Mouse (Mus musculus): Measurements from ENCODE around the gene Ccdc14. TPM values are rescaled to one million over a fixed set of nuclear protein-coding genes. Genes with fewer than 3 reads are reported as not detected.

Ccdc14 gene
- polyA plus RNA-seq, 1 experiment: 2.4 TPM

DNA sequence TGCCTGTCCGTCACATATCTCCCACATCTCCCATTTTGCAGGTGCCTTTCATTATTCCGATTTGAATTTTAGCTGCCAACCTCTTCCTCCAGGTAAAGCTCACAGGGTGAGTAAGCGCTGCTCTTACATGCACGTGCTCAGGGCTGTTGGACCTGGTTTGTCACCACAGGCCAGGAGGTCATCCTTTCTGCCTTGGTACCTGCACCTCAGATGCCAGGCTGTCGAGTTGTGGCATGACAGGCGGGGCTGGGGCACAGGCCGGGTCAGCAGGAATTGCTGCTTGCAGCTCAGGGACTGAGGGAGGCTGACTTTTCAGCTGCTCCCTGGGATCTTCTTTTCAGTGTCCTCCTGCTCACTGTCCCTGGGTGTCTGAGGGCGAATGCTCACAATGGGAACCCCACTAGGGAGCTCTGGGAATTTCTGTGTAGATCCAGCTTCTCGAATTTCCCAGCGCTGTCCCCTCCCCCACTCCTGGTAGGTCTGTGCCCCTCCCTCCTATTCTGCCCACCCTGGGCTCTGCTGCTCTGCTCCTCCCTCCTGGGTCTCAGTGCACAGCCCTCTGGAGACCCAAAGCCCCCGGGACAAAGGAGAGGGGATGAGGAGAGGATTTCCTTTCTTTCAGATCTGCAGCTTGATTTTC lies 57.8 kb downstream of the Ccdc14 start:
- DNase-seq: no peak
- Histone ChIP-seq H3K4me3 (replicated peaks; ENCODE audit: extremely low read depth, low read depth, low read length) (no peak overlapping the region), H3K4me1 (ENCODE audit: control insufficient read depth, insufficient read depth, low read length) (peaks cover 7% of the 10 kb centered on the region)
- TF ChIP-seq POLR2A (IDR thresholded peaks at IDR 0.05; ENCODE audit: borderline replicate concordance, extremely low read depth, low read depth, low read length) (no peak), CTCF (IDR thresholded peaks at IDR 0.05; ENCODE audit: insufficient read depth, low read length) (no peak)
- 57% methylated on average over 11 of the region's 11 CpGs for WGBS

DNA sequence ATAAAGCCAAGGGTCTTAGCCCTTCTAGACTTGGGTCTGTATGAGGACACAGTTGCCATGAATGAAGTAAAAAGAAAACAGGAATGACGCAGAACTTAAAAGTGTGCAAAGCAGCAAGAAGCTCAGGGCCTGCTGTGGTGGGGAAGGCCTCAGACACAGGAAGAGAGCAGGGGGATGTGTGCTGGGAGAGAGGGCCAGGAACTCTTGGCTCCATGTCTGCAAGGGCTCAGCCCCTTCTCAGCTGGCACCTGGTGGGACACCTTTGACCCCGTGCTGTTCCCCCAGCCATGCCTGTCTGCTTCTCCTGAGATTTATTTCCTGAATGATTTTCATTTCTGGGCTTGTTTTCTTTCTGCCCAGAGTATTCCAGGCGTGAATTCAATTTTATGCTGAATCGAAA lies 59.1 kb downstream of the Ccdc14 start:
- H3K4me1 ChIP-seq (ENCODE audit: control insufficient read depth, insufficient read depth, low read length): peaks cover 7% of the 10 kb centered on the region
- WGBS: 78% methylated on average over 4 of the region's 4 CpGs
- no peak for DNase-seq
- no peak for TF ChIP-seq CTCF (IDR thresholded peaks at IDR 0.05; ENCODE audit: insufficient read depth, low read length)
- no peak for TF ChIP-seq POLR2A (IDR thresholded peaks at IDR 0.05; ENCODE audit: borderline replicate concordance, extremely low read depth, low read depth, low read length)
- H3K4me3 ChIP-seq (replicated peaks; ENCODE audit: extremely low read depth, low read depth, low read length): no peak overlapping the region

DNA sequence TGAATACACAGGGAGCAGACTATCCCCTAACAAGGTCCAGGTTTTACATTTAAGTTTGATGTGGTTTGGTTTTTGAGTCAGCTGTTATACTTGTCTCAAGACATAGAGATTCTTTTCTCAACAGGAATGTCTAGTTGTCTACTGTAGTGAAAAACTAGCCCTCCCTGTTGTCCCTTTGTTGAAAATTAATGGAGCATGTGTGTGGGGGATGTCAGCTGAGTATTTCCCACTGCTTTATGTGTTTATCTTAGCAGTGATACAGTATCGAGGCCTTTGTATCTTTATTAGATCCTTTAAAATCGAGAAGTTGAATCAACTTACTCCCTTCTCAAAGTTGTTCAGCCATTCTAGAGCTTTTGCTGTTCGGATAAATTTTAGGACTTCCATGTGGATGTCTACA lies 61.6 kb downstream of the Ccdc14 start:
- WGBS: 62% methylated on average over 3 of the region's 3 CpGs
- Histone ChIP-seq H3K4me1 (ENCODE audit: control insufficient read depth, insufficient read depth, low read length) (peaks cover 2% of the 10 kb centered on the region; the same call in 1 of the 2 replicates), H3K4me3 (replicated peaks; ENCODE audit: extremely low read depth, low read depth, low read length) (no peak overlapping the region)
- DNase-seq: no peak
- TF ChIP-seq CTCF (IDR thresholded peaks at IDR 0.05; ENCODE audit: insufficient read depth, low read length): no peak
- TF ChIP-seq POLR2A (IDR thresholded peaks at IDR 0.05; ENCODE audit: borderline replicate concordance, extremely low read depth, low read depth, low read length): no peak

DNA sequence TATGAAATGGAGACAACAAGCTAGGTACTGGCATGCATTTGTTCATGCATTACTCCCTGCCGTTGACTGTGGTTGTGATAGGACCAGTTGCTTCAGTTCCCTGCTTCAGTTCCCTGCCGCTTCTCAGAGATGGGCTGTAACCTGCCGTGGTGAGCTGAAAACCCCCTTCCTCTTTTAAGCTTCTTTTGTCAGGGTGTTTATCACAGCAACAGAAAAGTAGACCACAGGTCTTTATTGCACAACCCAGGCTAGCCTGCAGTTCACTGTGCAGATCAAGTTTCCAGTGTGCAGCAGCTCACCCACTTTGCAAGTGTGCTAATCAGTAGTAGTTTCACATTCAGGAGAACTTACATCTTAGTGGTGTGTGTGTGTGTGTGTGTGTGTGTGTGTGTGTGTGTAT lies 62.6 kb downstream of the Ccdc14 start:
- 84% methylated on average over 3 of the region's 3 CpGs for WGBS
- peaks cover 2% of the 10 kb centered on the region; the same call in 1 of the 2 replicates for H3K4me1 ChIP-seq (ENCODE audit: control insufficient read depth, insufficient read depth, low read length)
- DNase-seq: no peak

DNA sequence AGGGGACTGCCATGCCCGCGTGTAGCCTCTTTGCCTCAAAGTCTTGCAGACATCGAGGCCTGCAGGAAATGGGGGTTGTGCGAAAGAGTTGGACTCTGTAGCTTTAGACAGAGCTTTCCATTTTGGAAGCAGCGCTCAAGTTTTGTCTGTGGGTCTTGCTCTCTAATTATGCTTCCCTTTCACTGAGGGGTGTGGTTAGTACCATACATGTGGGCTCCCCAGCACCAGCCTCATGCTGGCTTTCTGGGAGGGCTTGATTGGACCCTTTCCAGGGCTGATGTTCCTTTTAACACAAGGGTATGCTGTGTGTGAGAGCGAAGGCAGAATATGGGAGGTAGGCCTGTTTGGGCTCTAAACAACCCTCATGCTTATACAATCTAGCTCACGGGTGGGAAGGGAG lies 66.6 kb downstream of the Ccdc14 start:
- no peak for DNase-seq
- WGBS: 78% methylated on average over 7 of the region's 7 CpGs
- no peak for TF ChIP-seq CTCF (IDR thresholded peaks at IDR 0.05; ENCODE audit: insufficient read depth, low read length)
- no peak for TF ChIP-seq POLR2A (IDR thresholded peaks at IDR 0.05; ENCODE audit: borderline replicate concordance, extremely low read depth, low read depth, low read length)
- no peak overlapping the region for H3K4me3 ChIP-seq (replicated peaks; ENCODE audit: extremely low read depth, low read depth, low read length)
- H3K4me1 ChIP-seq (ENCODE audit: control insufficient read depth, insufficient read depth, low read length): no peaks in the 10 kb centered on the region; the same call in 1 of the 2 replicates

More for the DNA sequence above, 62.6 kb downstream of the Ccdc14 start:
- no peak overlapping the region for H3K4me3 ChIP-seq (replicated peaks; ENCODE audit: extremely low read depth, low read depth, low read length)
- TF ChIP-seq CTCF (IDR thresholded peaks at IDR 0.05; ENCODE audit: insufficient read depth, low read length) (no peak), POLR2A (IDR thresholded peaks at IDR 0.05; ENCODE audit: borderline replicate concordance, extremely low read depth, low read depth, low read length) (no peak)

DNA sequence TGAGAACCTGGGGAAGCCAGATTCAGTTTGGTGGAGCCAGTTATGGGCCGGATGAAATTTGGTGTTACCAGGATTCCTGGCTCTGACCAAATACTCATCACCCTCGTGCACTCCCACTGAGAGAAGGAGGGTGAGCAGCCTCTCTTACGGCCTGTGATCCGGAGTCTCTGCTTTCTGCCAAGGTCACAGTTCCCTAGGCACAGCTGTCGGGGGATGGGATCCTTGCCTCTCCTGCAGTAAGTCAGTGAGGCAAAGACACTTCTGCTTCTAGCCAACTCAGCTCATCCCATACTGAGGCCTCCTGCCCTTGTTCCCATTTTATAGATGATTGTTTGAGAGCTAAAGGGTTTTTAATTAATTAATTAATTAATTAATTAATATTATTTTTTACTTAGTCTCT lies 67.8 kb downstream of the Ccdc14 start:
- TF ChIP-seq POLR2A (IDR thresholded peaks at IDR 0.05; ENCODE audit: borderline replicate concordance, extremely low read depth, low read depth, low read length) (no peak), CTCF (IDR thresholded peaks at IDR 0.05; ENCODE audit: insufficient read depth, low read length) (no peak)
- Histone ChIP-seq H3K4me3 (replicated peaks; ENCODE audit: extremely low read depth, low read depth, low read length) (no peak overlapping the region), H3K4me1 (ENCODE audit: control insufficient read depth, insufficient read depth, low read length) (no peaks in the 10 kb centered on the region)
- WGBS: 71% methylated on average over 5 of the region's 5 CpGs
- DNase-seq: no peak

DNA sequence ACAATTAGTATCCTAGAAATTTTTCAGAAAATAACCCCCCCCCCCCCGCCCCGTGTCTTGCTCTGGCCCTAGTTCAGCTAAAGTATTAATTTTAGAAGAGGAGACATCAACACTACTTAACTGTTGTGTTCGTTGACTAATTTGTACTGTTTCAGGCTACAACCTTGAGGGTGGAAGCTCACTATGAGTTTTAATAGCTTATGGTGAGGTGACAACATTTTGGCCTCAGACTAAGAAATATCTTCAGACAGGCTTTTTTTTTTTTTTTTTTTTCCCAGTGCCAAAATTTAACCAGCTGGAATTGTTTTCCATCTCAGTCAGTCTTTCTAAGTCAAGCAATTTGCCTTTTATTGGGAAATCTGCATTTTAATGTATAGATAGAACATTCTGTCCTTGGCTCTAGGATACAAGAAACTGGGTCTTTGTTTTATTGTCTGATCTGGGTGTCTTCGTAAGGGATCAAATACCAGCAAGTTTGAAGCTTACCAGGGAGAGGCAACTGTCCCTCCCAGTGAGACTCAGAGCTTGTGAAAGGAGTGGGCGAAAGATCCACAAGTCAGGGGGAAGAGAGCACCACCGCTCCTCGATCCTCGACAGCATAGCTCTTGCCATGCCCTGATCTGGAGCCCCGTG lies 73.7 kb downstream of the Ccdc14 start:
- Histone ChIP-seq H3K4me1 (ENCODE audit: control insufficient read depth, insufficient read depth, low read length) (no peaks in the 10 kb centered on the region), H3K4me3 (replicated peaks; ENCODE audit: extremely low read depth, low read depth, low read length) (no peak overlapping the region)
- TF ChIP-seq CTCF (IDR thresholded peaks at IDR 0.05; ENCODE audit: insufficient read depth, low read length): no peak
- TF ChIP-seq POLR2A (IDR thresholded peaks at IDR 0.05; ENCODE audit: borderline replicate concordance, extremely low read depth, low read depth, low read length): no peak
- 72% methylated on average over 9 of the region's 9 CpGs for WGBS
- no peak for DNase-seq

DNA sequence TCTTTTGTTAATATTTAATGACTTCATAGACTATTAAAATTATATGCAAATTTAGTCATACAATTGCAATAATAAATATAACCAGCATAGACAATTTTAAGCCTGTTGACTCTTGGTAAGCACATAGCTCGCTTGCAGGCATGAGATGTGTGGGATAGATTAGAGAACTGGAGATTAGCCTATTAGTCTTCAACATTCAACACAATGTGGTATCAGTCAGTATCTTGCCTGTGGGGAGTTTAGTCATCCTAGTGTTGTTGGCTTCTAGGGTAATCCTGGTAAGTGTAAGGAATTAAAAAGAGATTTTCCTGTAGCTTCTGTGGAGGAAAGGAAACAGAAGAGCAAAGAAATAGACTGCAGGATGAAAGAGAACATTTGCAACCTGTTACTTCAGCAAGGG lies 75.2 kb downstream of the Ccdc14 start:
- 93% methylated on average over 1 of the region's 1 CpGs for WGBS
- no peak for DNase-seq
- no peak overlapping the region for H3K4me3 ChIP-seq (replicated peaks; ENCODE audit: extremely low read depth, low read depth, low read length)
- H3K4me1 ChIP-seq (ENCODE audit: control insufficient read depth, insufficient read depth, low read length): no peaks in the 10 kb centered on the region
- no peak for TF ChIP-seq POLR2A (IDR thresholded peaks at IDR 0.05; ENCODE audit: borderline replicate concordance, extremely low read depth, low read depth, low read length)
- TF ChIP-seq CTCF (IDR thresholded peaks at IDR 0.05; ENCODE audit: insufficient read depth, low read length): no peak

DNA sequence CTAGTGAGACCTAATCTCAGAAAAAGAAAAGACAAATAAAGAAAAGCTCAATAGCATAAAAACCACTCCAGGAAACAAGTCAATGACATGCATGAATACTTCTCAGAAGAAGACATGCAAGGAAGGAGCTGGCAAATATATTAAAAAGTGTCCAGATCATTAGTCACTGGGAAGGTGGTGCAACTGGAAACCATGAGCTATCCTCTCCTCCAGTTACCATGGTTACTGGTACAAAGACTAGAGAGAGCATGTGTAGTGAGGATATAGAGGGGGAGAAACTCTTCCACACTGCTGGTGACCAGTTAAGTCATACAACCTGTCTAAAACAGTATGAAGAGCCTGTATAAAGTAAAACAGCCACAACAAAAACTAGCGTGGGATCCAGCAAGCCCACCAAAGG lies 75.8 kb downstream of the Ccdc14 start:
- TF ChIP-seq CTCF (IDR thresholded peaks at IDR 0.05; ENCODE audit: insufficient read depth, low read length): no peak
- TF ChIP-seq POLR2A (IDR thresholded peaks at IDR 0.05; ENCODE audit: borderline replicate concordance, extremely low read depth, low read depth, low read length): no peak
- H3K4me3 ChIP-seq (replicated peaks; ENCODE audit: extremely low read depth, low read depth, low read length): no peak overlapping the region
- DNase-seq: no peak
- H3K4me1 ChIP-seq (ENCODE audit: control insufficient read depth, insufficient read depth, low read length): no peaks in the 10 kb centered on the region
- 90% methylated on average over 1 of the region's 1 CpGs for WGBS

DNA sequence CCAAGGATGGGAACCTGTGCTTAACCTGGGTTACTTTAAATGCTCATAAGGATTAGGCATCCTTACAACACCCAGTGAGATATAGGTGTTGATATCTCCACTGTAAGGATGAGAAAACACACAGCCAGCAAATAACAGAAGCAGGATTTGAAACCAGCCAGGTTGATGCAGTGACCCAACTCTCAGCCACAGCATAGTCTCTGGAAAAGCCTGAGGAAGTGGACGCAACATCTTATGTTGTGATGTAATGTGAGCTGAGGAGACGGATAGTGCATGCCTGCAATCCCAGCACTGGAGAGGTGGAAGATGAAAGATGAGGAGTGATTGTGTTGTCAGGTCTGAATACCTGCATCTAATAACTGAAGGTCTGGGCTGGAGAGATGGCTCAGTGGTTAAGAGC lies 77.0 kb downstream of the Ccdc14 start:
- WGBS: 84% methylated on average over 2 of the region's 2 CpGs
- Histone ChIP-seq H3K4me1 (ENCODE audit: control insufficient read depth, insufficient read depth, low read length) (no peaks in the 10 kb centered on the region), H3K4me3 (replicated peaks; ENCODE audit: extremely low read depth, low read depth, low read length) (no peak overlapping the region)
- DNase-seq: no peak
- TF ChIP-seq POLR2A (IDR thresholded peaks at IDR 0.05; ENCODE audit: borderline replicate concordance, extremely low read depth, low read depth, low read length) (no peak), CTCF (IDR thresholded peaks at IDR 0.05; ENCODE audit: insufficient read depth, low read length) (no peak)

Data from lung, adult 2 months (tissue).